Mouse (Mus musculus): ENCODE data around the gene Coq2. TPM values are rescaled to one million over a fixed set of nuclear protein-coding genes. Genes with fewer than 3 reads are reported as not detected.

The Coq2 gene
- total and polyA plus RNA-seq, 3 experiments, result 35.4 to 56.1 TPM; not detected in 1

DNA sequence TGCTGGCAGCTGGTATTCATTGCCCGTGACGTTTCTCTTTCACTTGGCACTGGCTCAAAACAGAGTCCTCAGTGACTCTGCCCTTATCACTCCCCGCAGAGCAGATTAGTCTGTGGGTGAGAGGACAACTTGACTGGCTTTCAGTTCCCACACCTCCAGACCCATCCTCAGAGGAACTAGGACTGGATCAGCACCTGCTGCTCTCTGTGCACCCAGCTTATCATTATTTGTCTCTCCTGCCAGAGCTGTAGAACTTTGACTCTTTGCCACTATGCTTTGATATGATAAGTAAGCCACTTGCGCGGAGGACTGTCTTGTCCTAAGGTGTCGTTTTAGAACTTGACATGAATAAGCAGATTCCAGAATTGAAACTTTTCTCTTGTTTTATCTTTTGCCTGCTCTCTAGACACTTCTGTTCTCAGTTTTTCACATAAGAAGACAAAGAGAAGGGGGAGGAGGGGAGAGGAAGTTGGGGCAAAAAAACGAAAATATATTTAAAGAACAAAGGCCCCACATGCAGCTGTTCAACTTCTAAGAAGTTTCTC, 30.9 kb downstream of the Coq2 start (continued):
- no peak for TF ChIP-seq USF1 (IDR thresholded peaks at IDR 0.05; ENCODE audit: low read depth, low read length)

DNA sequence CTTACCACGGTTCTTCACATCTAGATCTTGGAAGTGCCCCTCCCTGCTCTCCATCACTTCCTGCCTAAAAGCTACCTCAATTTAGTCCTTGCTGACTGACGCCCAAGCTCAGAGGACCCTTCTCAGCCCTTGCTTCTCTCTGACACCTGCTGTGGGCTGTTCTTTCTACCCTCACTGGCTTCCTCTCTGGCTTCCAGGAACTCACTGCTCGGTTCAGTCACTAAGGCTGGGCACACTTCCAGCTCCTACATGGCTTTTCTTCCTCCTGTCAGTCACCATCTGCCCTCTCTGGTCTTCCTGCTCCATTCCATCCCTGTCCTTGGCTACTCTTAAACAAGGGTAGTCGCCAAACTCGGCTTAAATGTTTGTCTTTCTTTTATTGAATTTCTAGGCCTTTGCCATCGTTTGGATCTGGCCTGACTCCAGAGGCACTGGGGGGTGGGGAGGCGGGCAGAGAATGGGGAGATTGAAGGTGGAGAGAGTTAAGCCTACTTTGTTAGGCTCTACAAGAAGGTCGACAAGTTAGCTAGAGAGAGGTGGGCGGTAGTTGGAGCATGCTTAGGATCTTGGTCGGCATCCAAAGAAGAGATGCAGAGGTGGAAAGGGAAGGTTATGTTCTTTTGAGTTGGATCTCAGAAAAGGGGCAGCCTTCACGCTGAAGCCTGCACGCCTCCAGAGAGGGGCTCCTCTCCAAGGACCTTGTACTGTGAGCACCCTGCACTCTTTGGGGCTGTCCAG, 31.5 kb downstream of the Coq2 start:
- Histone ChIP-seq H3K27me3 (ENCODE audit: control insufficient read depth in 1 of 2, insufficient read depth in 2 of 2, low read length in 2 of 2) (no peaks in the 10 kb centered on the region), H3K4me3 (ENCODE audit: control insufficient read depth in 1 of 2, insufficient read depth in 1 of 2, low read depth in 2 of 2, low read length in 2 of 2) (peak overlapping the region in 1 of 2 experiments; percentile 10; a peak in 1 of 4 replicates), H3K27ac (ENCODE audit: control insufficient read depth, low read depth, low read length) (peak overlapping the region; percentile 84), H3K9ac (ENCODE audit: control insufficient read depth, low read depth, low read length, poor library complexity, severe bottlenecking) (peak overlapping the region; percentile 15), H3K9me3 (replicated peaks; ENCODE audit: insufficient read depth, low read length) (no peaks in the 10 kb centered on the region), H3K36me3 (ENCODE audit: control insufficient read depth in 1 of 2, insufficient read depth in 2 of 2, low read length in 2 of 2) (peaks cover 0 to 23% of the 10 kb centered on the region in 2 experiments; a peak in 2 of 4 replicates), H3K79me2 (ENCODE audit: control insufficient read depth, insufficient read depth, low read length, poor library complexity) (no peaks in the 10 kb centered on the region), H3K4me1 (ENCODE audit: control insufficient read depth in 1 of 2, insufficient read depth in 2 of 2, low read length in 2 of 2) (peaks cover 3 to 42% of the 10 kb centered on the region in 2 experiments)
- TF ChIP-seq RCOR1 (IDR thresholded peaks at IDR 0.05; ENCODE audit: low read depth, low read length) (peak; percentile 44; the same call in 1 of the 2 replicates), HCFC1 (IDR thresholded peaks at IDR 0.05; ENCODE audit: low read depth, low read length) (no peak; the same call in 1 of the 2 replicates), MAFK (IDR thresholded peaks at IDR 0.05; ENCODE audit: borderline replicate concordance, low read depth, low read length) (no peak), ETS1 (IDR thresholded peaks at IDR 0.05; ENCODE audit: low read depth, low read length) (peak; percentile 57), ZNF384 (IDR thresholded peaks at IDR 0.05; ENCODE audit: low read depth, low read length) (peak; percentile 74), MAX (IDR thresholded peaks at IDR 0.05; ENCODE audit: low read length) (peak; percentile 12; the same call in 1 of the 2 replicates)
- DNase-seq (ENCODE audit: low read depth, low spot score), result peak; percentile 87

DNA sequence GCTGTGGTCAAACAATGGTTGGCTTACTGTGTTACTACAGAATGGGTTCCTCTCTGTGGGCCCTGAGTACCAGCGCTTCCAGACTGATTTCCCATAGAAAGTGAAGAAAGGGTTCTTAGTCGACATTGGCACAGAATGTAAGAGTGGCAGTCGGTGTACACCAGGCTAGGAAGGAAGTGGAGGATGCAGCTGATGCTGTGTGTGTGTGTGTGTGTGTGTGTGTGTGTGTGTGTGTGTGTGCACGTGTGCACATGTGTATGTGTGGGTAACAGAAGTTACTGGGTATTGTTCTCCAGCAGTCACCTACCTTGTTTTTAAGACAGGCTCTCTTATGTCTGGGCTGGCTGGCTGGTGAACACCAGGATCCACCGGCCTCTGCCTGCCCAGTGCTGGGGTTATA, 32.6 kb downstream of the Coq2 start:
- peaks cover 5 to 46% of the 10 kb centered on the region in 2 experiments for H3K4me1 ChIP-seq (ENCODE audit: control insufficient read depth in 1 of 2, insufficient read depth in 2 of 2, low read length in 2 of 2)
- TF ChIP-seq EP300 (IDR thresholded peaks at IDR 0.05; ENCODE audit: low read depth in 1 of 2, low read length in 2 of 2) (no peak), ELF1 (IDR thresholded peaks at IDR 0.05; ENCODE audit: low read depth, low read length) (no peak), ETS1 (IDR thresholded peaks at IDR 0.05; ENCODE audit: low read depth, low read length) (no peak), MAFK (IDR thresholded peaks at IDR 0.05; ENCODE audit: borderline replicate concordance, low read depth, low read length) (no peak), MYC (IDR thresholded peaks at IDR 0.05; ENCODE audit: low read depth, low read length) (no peak), MXI1 (IDR thresholded peaks at IDR 0.05; ENCODE audit: low read depth, low read length) (no peak), UBTF (IDR thresholded peaks at IDR 0.05; ENCODE audit: borderline replicate concordance, insufficient read depth, low read depth, low read length) (no peak), MYB (IDR thresholded peaks at IDR 0.05; ENCODE audit: low read depth, low read length) (no peak), USF1 (IDR thresholded peaks at IDR 0.05; ENCODE audit: low read depth, low read length) (no peak), NELFE (IDR thresholded peaks at IDR 0.05; ENCODE audit: low read depth, low read length) (no peak), SMC3 (IDR thresholded peaks at IDR 0.05; ENCODE audit: low read depth, low read length) (no peak), TAL1 (IDR thresholded peaks at IDR 0.05; ENCODE audit: low read length) (no peak), BHLHE40 (IDR thresholded peaks at IDR 0.05; ENCODE audit: borderline replicate concordance, low read depth, low read length) (no peak), CTCF (IDR thresholded peaks at IDR 0.05 in 2 of 3, conservative IDR thresholded peaks at IDR 0.05 in 1 of 3; ENCODE audit: control insufficient read depth in 1 of 3, insufficient read depth in 1 of 3, low read depth in 2 of 3, low read length in 3 of 3, poor library complexity in 1 of 3, severe bottlenecking in 1 of 3) (no peak), CHD2 (IDR thresholded peaks at IDR 0.05; ENCODE audit: low read length) (no peak)
- no peak overlapping the region for H3K4me3 ChIP-seq (ENCODE audit: control insufficient read depth in 1 of 2, insufficient read depth in 1 of 2, low read depth in 2 of 2, low read length in 2 of 2)

More for the DNA sequence above, 32.6 kb downstream of the Coq2 start:
- no peak overlapping the region for H3K27ac ChIP-seq (ENCODE audit: control insufficient read depth, low read depth, low read length)
- no peaks in the 10 kb centered on the region for H3K79me2 ChIP-seq (ENCODE audit: control insufficient read depth, insufficient read depth, low read length, poor library complexity)
- no peaks in the 10 kb centered on the region for H3K27me3 ChIP-seq (ENCODE audit: control insufficient read depth in 1 of 2, insufficient read depth in 2 of 2, low read length in 2 of 2)
- H3K9ac ChIP-seq (ENCODE audit: control insufficient read depth, low read depth, low read length, poor library complexity, severe bottlenecking), result no peak overlapping the region
- DNase-seq (ENCODE audit: low read depth, low spot score), result no peak
- no peaks in the 10 kb centered on the region for H3K9me3 ChIP-seq (replicated peaks; ENCODE audit: insufficient read depth, low read length)
- H3K36me3 ChIP-seq (ENCODE audit: control insufficient read depth in 1 of 2, insufficient read depth in 2 of 2, low read length in 2 of 2), result peaks cover 0 to 29% of the 10 kb centered on the region in 2 experiments; a peak in 2 of 4 replicates
